Mouse (Mus musculus): ENCODE results near the gene Tmem256. TPM values are rescaled to one million over a fixed set of nuclear protein-coding genes. Genes with fewer than 3 reads are reported as not detected.

Gene Tmem256
- 98.8 and 99.3 TPM in 2 replicates for polyA plus RNA-seq (2012; rRNA removed)

GRCm38 (mm10) chr11:69837952-69838713 lies at the start of gene Tmem256:
Tmem256 (plus strand) TSS chr11:69838514.
- Histone ChIP-seq H3K27ac (ENCODE audit: insufficient read depth, low read depth, low read length) (peak within 1 kb of the TSS; percentile 63), H3K4me3 (ENCODE audit: low read depth, low read length) (peak within 1 kb of the TSS; percentile 76), H3K36me3 (ENCODE audit: control insufficient read depth, insufficient read depth, low read length) (no peaks in the 10 kb centered on the region), H3K4me1 (ENCODE audit: control insufficient read depth, insufficient read depth, insufficient read length, low read length) (peaks cover 4% of the 10 kb centered on the region), H3K27me3 (ENCODE audit: control insufficient read depth, insufficient read depth, low read length) (peaks cover 12% of the 10 kb centered on the region)
- under 1% methylated on average over 34 of the region's 34 CpGs for WGBS
- no peak for TF ChIP-seq CTCF (IDR thresholded peaks at IDR 0.05; ENCODE audit: extremely low read depth, insufficient read length, insufficient replicate concordance, low read depth, low read length)
- peak; percentile 78 for TF ChIP-seq POLR2A (IDR thresholded peaks at IDR 0.05; ENCODE audit: low read depth, low read length)

- TF ChIP-seq CTCF (IDR thresholded peaks at IDR 0.05; ENCODE audit: extremely low read depth, insufficient read length, insufficient replicate concordance, low read depth, low read length) (no peak), POLR2A (IDR thresholded peaks at IDR 0.05; ENCODE audit: low read depth, low read length) (no peak)
- H3K4me3 ChIP-seq (ENCODE audit: low read depth, low read length): no peak overlapping the region
- no peaks in the 10 kb centered on the region for H3K27me3 ChIP-seq (ENCODE audit: control insufficient read depth, insufficient read depth, low read length)
- peaks cover under 1% of the 10 kb centered on the region; the same call in 1 of the 2 replicates for H3K4me1 ChIP-seq (ENCODE audit: control insufficient read depth, insufficient read depth, insufficient read length, low read length)
- H3K27ac ChIP-seq (ENCODE audit: insufficient read depth, low read depth, low read length): no peak overlapping the region
- no peaks in the 10 kb centered on the region for H3K36me3 ChIP-seq (ENCODE audit: control insufficient read depth, insufficient read depth, low read length)
- WGBS: 75% methylated on average over 5 of the region's 5 CpGs
These were observed 48.9 kb upstream of the Tmem256 start for GRCm38 (mm10) chr11:69789431-69789830.

- H3K27me3 ChIP-seq (ENCODE audit: control insufficient read depth, insufficient read depth, low read length): no peaks in the 10 kb centered on the region
- no peak overlapping the region for H3K27ac ChIP-seq (ENCODE audit: insufficient read depth, low read depth, low read length)
- H3K4me3 ChIP-seq (ENCODE audit: low read depth, low read length): no peak overlapping the region
- H3K4me1 ChIP-seq (ENCODE audit: control insufficient read depth, insufficient read depth, insufficient read length, low read length): peaks cover 2% of the 10 kb centered on the region
- TF ChIP-seq CTCF (IDR thresholded peaks at IDR 0.05; ENCODE audit: extremely low read depth, insufficient read length, insufficient replicate concordance, low read depth, low read length) (no peak), POLR2A (IDR thresholded peaks at IDR 0.05; ENCODE audit: low read depth, low read length) (no peak)
- no peaks in the 10 kb centered on the region for H3K36me3 ChIP-seq (ENCODE audit: control insufficient read depth, insufficient read depth, low read length)
- 83% methylated on average over 5 of the region's 5 CpGs for WGBS
These were observed 46.9 kb upstream of the Tmem256 start for GRCm38 (mm10) chr11:69791420-69791819.

GRCm38 (mm10) chr11:69793429-69793828 lies 44.9 kb upstream of the Tmem256 start:
- no peaks in the 10 kb centered on the region for H3K27me3 ChIP-seq (ENCODE audit: control insufficient read depth, insufficient read depth, low read length)
- WGBS: 82% methylated on average over 5 of the region's 5 CpGs
- no peak overlapping the region for H3K4me3 ChIP-seq (ENCODE audit: low read depth, low read length)
- TF ChIP-seq CTCF (IDR thresholded peaks at IDR 0.05; ENCODE audit: extremely low read depth, insufficient read length, insufficient replicate concordance, low read depth, low read length) (no peak), POLR2A (IDR thresholded peaks at IDR 0.05; ENCODE audit: low read depth, low read length) (no peak)
- H3K36me3 ChIP-seq (ENCODE audit: control insufficient read depth, insufficient read depth, low read length): no peaks in the 10 kb centered on the region
- H3K27ac ChIP-seq (ENCODE audit: insufficient read depth, low read depth, low read length): no peak overlapping the region
- H3K4me1 ChIP-seq (ENCODE audit: control insufficient read depth, insufficient read depth, insufficient read length, low read length): peaks cover 2% of the 10 kb centered on the region

- Histone ChIP-seq H3K4me3 (ENCODE audit: low read depth, low read length) (peak within 1 kb of the TSS; percentile 60), H3K4me1 (ENCODE audit: control insufficient read depth, insufficient read depth, insufficient read length, low read length) (peaks cover 5% of the 10 kb centered on the region), H3K27me3 (ENCODE audit: control insufficient read depth, insufficient read depth, low read length) (no peaks in the 10 kb centered on the region), H3K27ac (ENCODE audit: insufficient read depth, low read depth, low read length) (peak within 1 kb of the TSS; percentile 82), H3K36me3 (ENCODE audit: control insufficient read depth, insufficient read depth, low read length) (no peaks in the 10 kb centered on the region)
- peak; percentile 52; the same call in 1 of the 2 replicates for TF ChIP-seq POLR2A (IDR thresholded peaks at IDR 0.05; ENCODE audit: low read depth, low read length)
- no peak for TF ChIP-seq CTCF (IDR thresholded peaks at IDR 0.05; ENCODE audit: extremely low read depth, insufficient read length, insufficient replicate concordance, low read depth, low read length)
- WGBS: 1% methylated on average over 52 of the region's 52 CpGs
These were observed 42.9 kb upstream of the Tmem256 start, which contains the start of gene Chrnb1 for GRCm38 (mm10) chr11:69795168-69795982. Chrnb1 (minus strand) TSS chr11:69795943.

- Histone ChIP-seq H3K27ac (ENCODE audit: insufficient read depth, low read depth, low read length) (no peak overlapping the region), H3K4me1 (ENCODE audit: control insufficient read depth, insufficient read depth, insufficient read length, low read length) (peaks cover 11% of the 10 kb centered on the region), H3K4me3 (ENCODE audit: low read depth, low read length) (peak overlapping the region; percentile 60; the same call in 1 of the 2 replicates), H3K27me3 (ENCODE audit: control insufficient read depth, insufficient read depth, low read length) (no peaks in the 10 kb centered on the region), H3K36me3 (ENCODE audit: control insufficient read depth, insufficient read depth, low read length) (no peaks in the 10 kb centered on the region)
- WGBS: 6% methylated on average over 13 of the region's 13 CpGs
- TF ChIP-seq POLR2A (IDR thresholded peaks at IDR 0.05; ENCODE audit: low read depth, low read length) (no peak), CTCF (IDR thresholded peaks at IDR 0.05; ENCODE audit: extremely low read depth, insufficient read length, insufficient replicate concordance, low read depth, low read length) (no peak)
These were observed 42.3 kb upstream of the Tmem256 start for GRCm38 (mm10) chr11:69795983-69796435.

All from small intestine, adult 2 months (tissue).